Mouse (Mus musculus) kidney, adult 2 months (tissue): ENCODE measurements around the gene Enthd1.

Source experiments
- CTCF ChIP-seq: fragments of 200-500 bp; conservative IDR thresholded peaks from 2 replicates; pipeline ENCODE4 v1.5.1; 2011; ENCODE audit warnings: low read depth, mild to moderate bottlenecking, control low read depth, low read length, moderate library complexity, mixed read lengths; ENCODE audit not compliant: insufficient read depth, insufficient read length
- POLR2A ChIP-seq: fragments of 200-500 bp; IDR thresholded peaks from one replicate; pipeline ENCODE4 v1.6.1; 2011; ENCODE audit warnings: low read depth, low read length, control low read depth

DNA sequence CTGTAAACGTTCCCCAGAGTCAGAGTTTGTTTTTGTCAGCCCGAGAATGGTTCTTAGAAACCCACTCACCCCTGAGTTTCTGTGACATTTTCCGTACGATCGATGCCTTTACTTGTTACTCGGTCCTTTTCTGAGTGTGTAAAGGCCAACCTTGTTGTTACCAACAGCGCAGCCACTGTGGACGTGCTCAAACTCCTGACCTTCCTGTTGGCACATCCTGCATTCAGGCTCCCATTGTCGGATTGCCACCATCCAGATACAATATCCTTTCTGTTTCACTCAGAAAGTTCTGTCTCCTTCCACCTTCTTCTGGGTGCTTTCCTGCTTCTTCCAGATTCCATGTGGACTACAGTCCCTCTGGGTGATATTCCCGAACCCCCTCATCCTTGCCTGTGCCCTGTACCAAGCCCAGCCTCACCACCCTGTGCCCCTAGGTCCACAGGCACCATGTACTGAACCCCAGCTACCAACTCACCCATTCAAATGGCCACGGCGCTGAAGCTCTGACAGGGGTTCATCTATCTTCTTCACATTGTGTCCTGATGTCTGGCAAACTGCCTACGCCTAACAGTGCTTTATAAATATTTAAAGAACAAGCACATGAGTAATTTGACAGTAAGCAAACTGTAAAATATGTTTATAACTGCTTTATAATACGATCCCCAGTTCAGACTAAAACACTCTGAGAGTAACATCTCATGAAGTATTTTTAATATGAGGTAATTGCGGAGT lies 118.8 kb downstream of the Enthd1 start:
- TF ChIP-seq CTCF = no peak
- no peak for TF ChIP-seq POLR2A
